Mouse (Mus musculus): Measurements from ENCODE around the gene Rspry1.

DNA sequence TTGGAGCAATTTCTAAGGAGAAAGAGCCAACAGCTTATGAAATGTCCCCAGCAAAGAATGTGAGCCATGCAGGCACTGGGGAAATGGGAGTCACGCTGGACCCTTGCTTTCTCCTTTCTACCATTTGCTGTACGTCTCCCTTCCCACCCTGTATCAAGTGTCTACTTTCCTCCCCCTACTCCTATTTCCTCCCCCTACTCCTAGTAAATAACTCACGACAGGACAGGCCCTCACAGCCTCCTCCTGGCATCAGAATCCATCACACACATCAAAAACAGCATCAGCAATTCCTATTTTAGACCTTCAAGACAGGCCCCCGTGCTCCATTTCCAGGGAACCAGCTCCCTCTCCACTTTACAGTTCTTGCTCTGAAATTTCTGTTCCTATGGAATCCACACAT is 10.0 kb upstream of the Rspry1 start:
- TF ChIP-seq CHD2 (IDR thresholded peaks at IDR 0.05; ENCODE audit: low read depth, low read length) (no peak), ZC3H11A (IDR thresholded peaks at IDR 0.05; ENCODE audit: borderline replicate concordance, low read depth, low read length) (no peak), ZNF384 (IDR thresholded peaks at IDR 0.05; ENCODE audit: low read depth, low read length) (no peak), HCFC1 (IDR thresholded peaks at IDR 0.05; ENCODE audit: borderline replicate concordance, insufficient read depth, low read length) (no peak), MAFK (IDR thresholded peaks at IDR 0.05; ENCODE audit: insufficient read depth, low read depth, low read length) (no peak)

All from ES-E14 (cell line).